Mouse (Mus musculus) c-Kit-positive CD71-negative TER-119-negative erythroid progenitor cells, embryonic 14.5 days (primary cell): ENCODE data around the gene Mgat4d.
"Not testable (repeated sequence)": the region's sequence is repeated elsewhere in the genome, so short reads cannot be mapped to it uniquely, and the experiment has no call there.

Experiments
- DNase-seq: peaks from one replicate; pipeline ENCODE4 v3.0.0-alpha.2; 2013; ENCODE audit warnings: low read depth

Gene Mgat4d

GRCm38 (mm10) chr8:83348263-83348662, at the start of gene Mgat4d:
TSS of gene Mgat4d (plus strand) at chr8:83348471.
- no peak for DNase-seq

- DNase-seq = no peak
These were observed 48.1 kb upstream of the Mgat4d start for GRCm38 (mm10) chr8:83300135-83300534.

GRCm38 (mm10) chr8:83304946-83305345, 43.3 kb upstream of the Mgat4d start:
- no peak for DNase-seq

- no peak for DNase-seq
These were observed 38.4 kb upstream of the Mgat4d start for GRCm38 (mm10) chr8:83309836-83310235.

- DNase-seq = not testable (repeated sequence)
These were observed 33.2 kb upstream of the Mgat4d start for GRCm38 (mm10) chr8:83315084-83315483.

GRCm38 (mm10) chr8:83315691-83316090, 32.6 kb upstream of the Mgat4d start:
- no peak for DNase-seq

- no peak for DNase-seq
These were observed 27.7 kb upstream of the Mgat4d start for GRCm38 (mm10) chr8:83320543-83320942.

- no peak for DNase-seq
These were observed 25.9 kb upstream of the Mgat4d start for GRCm38 (mm10) chr8:83322374-83322773.

GRCm38 (mm10) chr8:83323056-83323455, 25.2 kb upstream of the Mgat4d start:
- no peak for DNase-seq

GRCm38 (mm10) chr8:83327889-83328288, 20.4 kb upstream of the Mgat4d start:
- no peak for DNase-seq

- no peak for DNase-seq
These were observed 16.7 kb upstream of the Mgat4d start for GRCm38 (mm10) chr8:83331567-83331898.

GRCm38 (mm10) chr8:83331899-83332697, 16.2 kb upstream of the Mgat4d start, which contains the start of gene Elmod2:
TSS of gene Elmod2 (minus strand) at chr8:83332486.
- DNase-seq = peak; percentile 87

GRCm38 (mm10) chr8:83332864-83333263, 15.4 kb upstream of the Mgat4d start:
- no peak for DNase-seq

GRCm38 (mm10) chr8:83342076-83342475, 6.2 kb upstream of the Mgat4d start:
- no peak for DNase-seq

- no peak for DNase-seq
These were observed 5.6 kb upstream of the Mgat4d start for GRCm38 (mm10) chr8:83342693-83343092.

GRCm38 (mm10) chr8:83351315-83351714, 3.0 kb downstream of the Mgat4d start:
- DNase-seq = no peak

- no peak for DNase-seq
These were observed 15.0 kb downstream of the Mgat4d start for GRCm38 (mm10) chr8:83363156-83363769.

GRCm38 (mm10) chr8:83377231-83377630, 29.0 kb downstream of the Mgat4d start:
- no peak for DNase-seq

GRCm38 (mm10) chr8:83380141-83380540, 31.9 kb downstream of the Mgat4d start:
- DNase-seq = no peak

- DNase-seq = no peak
These were observed 32.7 kb downstream of the Mgat4d start for GRCm38 (mm10) chr8:83381016-83381415.

- DNase-seq = no peak
These were observed 34.6 kb downstream of the Mgat4d start for GRCm38 (mm10) chr8:83382850-83383249.

- peak; percentile 23 for DNase-seq
These were observed 41.2 kb downstream of the Mgat4d start, which contains the start of gene Clgn for GRCm38 (mm10) chr8:83389316-83390005. TSS of gene Clgn (plus strand) at chr8:83389867.
